Mouse (Mus musculus) embryonic facial prominence, embryonic 14.5 days (tissue): ENCODE data around the gene Gm17545. TPM values are rescaled to one million over a fixed set of nuclear protein-coding genes. Genes with fewer than 3 reads are reported as not detected.
"Not testable (repeated sequence)": the region's sequence is repeated elsewhere in the genome, so short reads cannot be mapped to it uniquely, and the experiment has no call there.

ENCODE experiments used
- ATAC-seq: fragments of 200-750 bp; cut with Nextera tagmentation; 2 replicates; pipeline ENCODE4 v1.8.0; 2017; ENCODE audit warnings: low read depth, moderate number of reproducible peaks, moderate TSS enrichment
- DNase-seq: peaks from one replicate; pipeline ENCODE4 v3.0.0-alpha.2; 2015; ENCODE audit warnings: low spot score
- H3K27ac ChIP-seq: fragments of 300-500 bp; sonication (generic); replicated peaks from 2 replicates; pipeline ENCODE4 v1.5.1; 2014; ENCODE audit warnings: low read depth, mild to moderate bottlenecking, low read length, moderate library complexity
- H3K27me3 ChIP-seq: fragments of 300-500 bp; sonication (generic); replicated peaks from 2 replicates; pipeline ENCODE4 v1.6.1; 2014; ENCODE audit warnings: low read length; ENCODE audit not compliant: control insufficient read depth, insufficient read depth
- H3K36me3 ChIP-seq: fragments of 300-500 bp; sonication (generic); 2 replicates; pipeline ENCODE4 v1.6.1; 2014; ENCODE audit warnings: low read length, mixed read lengths; ENCODE audit not compliant: control insufficient read depth, insufficient read depth
- H3K4me1 ChIP-seq: fragments of 300-500 bp; sonication (generic); 2 replicates; pipeline ENCODE4 v1.6.1; 2014; ENCODE audit warnings: antibody characterized with exemption, low read length; ENCODE audit not compliant: control insufficient read depth, insufficient read depth
- H3K4me2 ChIP-seq: fragments of 300-500 bp; sonication (generic); 2 replicates; pipeline ENCODE4 v1.6.1; 2014; ENCODE audit warnings: low read depth, mild to moderate bottlenecking, low read length, moderate library complexity, mixed read lengths
- H3K4me3 ChIP-seq: fragments of 300-500 bp; sonication (generic); 2 replicates; pipeline ENCODE4 v1.5.1; 2014; ENCODE audit warnings: low read depth, mild to moderate bottlenecking, low read length
- H3K9ac ChIP-seq: fragments of 300-500 bp; sonication (generic); 2 replicates; pipeline ENCODE4 v1.6.1; 2014; ENCODE audit warnings: low read depth, mild to moderate bottlenecking, low read length, moderate library complexity, mixed read lengths
- H3K9me3 ChIP-seq: fragments of 300-500 bp; sonication (generic); 2 replicates; pipeline ENCODE4 v1.6.1; 2016; ENCODE audit warnings: low read length; ENCODE audit not compliant: control insufficient read depth
- WGBS: fragments of 180-500 bp; shearing (Covaris S2); extraction: QIAGEN DNeasy Blood & Tissue Kit; methylation state at CpG from one replicate; pipeline ENCODE4 v1.1.7; 2014; 5-methylcytosine and 5-hydroxymethylcytosine counted together
- polyA plus RNA-seq: library from polyadenylated mRNA; unstranded; fragments of >200 nt; fragmentation: Nextera tagmentation; extraction: Ambion mirVana; gene quantifications from 2 replicates; pipeline ENCODE4 v1.2.1, GENCODE M21; 2014

The Gm17545 gene
- not detected in 2 replicates for polyA plus RNA-seq

DNA sequence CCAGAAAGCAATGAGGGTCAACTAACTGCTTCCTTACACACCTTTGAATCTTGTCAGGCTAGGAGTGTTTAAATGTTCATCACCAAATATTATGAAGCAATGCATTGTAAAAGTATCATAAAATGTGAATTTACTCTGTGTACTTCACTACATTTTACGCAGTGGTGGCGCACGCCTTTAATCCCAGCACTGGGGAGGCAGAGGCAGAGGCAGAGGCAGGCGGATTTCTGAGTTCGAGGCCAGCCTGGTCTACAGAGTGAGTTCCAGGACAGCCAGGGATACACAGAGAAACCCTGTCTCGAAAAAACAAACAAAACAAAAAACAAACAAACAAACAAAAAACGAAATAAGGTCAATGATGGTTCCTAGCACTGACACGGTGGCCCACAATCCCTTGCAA lies at the start of gene Gm17545:
Gene Gm17545, plus strand, starts transcription at position 301 of the 400 bp plus-strand sequence.
- WGBS: 93% methylated on average over 8 of the region's 8 CpGs
- DNase-seq: not testable (repeated sequence)

DNA sequence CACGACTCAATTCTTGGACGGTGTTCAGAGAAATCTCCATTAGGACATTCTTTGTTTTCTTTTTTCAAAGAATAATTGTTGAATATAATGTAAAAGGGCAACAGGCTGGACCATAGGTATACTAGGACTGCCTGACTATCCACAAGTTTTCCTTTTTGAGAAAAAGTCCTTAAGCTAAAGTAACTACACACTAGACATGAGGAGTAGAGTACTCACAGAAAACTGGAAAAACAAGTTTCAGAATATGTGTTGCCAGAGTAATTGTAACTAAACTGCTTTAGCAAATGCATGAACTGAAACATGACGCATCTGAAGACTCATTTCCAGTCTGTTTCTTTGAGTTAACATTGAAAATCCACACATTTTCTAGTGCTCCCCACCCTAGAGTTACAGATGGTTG lies 48.7 kb upstream of the Gm17545 start:
- WGBS: 74% methylated on average over 3 of the region's 3 CpGs
- H3K4me3 ChIP-seq: no peak overlapping the region
- ATAC-seq (no peak; the same call in 1 of the 2 replicates), DNase-seq (peak; percentile 75)
- H3K4me2 ChIP-seq: no peak overlapping the region
- H3K9ac ChIP-seq: no peak overlapping the region
- H3K27ac ChIP-seq: no peak overlapping the region; the same call in 1 of the 2 replicates
- H3K27me3 ChIP-seq: no peaks in the 10 kb centered on the region
- H3K4me1 ChIP-seq: no peaks in the 10 kb centered on the region
- H3K9me3 ChIP-seq: no peaks in the 10 kb centered on the region
- H3K36me3 ChIP-seq: no peaks in the 10 kb centered on the region

More for the DNA sequence above, at the start of gene Gm17545:
- H3K27ac ChIP-seq, H3K4me1 ChIP-seq, H3K9me3 ChIP-seq, H3K9ac ChIP-seq, H3K4me2 ChIP-seq, ATAC-seq, H3K4me3 ChIP-seq, H3K27me3 ChIP-seq: not testable (repeated sequence)
- peaks cover 87% of the 10 kb centered on the region for H3K36me3 ChIP-seq

DNA sequence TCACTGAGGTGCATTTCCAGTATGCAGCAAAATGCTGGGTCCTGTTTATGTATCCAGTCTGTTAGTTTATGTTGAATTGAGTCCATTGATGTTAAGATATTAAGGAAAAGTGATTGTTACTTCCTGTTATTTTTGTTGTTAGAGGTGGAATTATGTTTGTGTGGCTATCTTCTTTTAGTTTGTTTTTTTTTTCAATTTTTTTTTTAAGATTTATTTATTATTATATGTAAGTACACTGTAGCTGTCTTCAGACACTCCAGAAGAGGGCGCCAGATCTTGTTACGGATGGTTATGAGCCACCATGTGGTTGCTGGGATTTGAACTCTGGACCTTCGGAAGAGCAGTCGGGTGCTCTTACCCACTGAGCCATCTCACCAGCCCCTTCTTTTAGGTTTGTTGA lies 46.5 kb upstream of the Gm17545 start:
- not testable (repeated sequence) for H3K27ac ChIP-seq, H3K9ac ChIP-seq, ATAC-seq, DNase-seq, H3K9me3 ChIP-seq, H3K4me1 ChIP-seq, H3K27me3 ChIP-seq, H3K36me3 ChIP-seq, H3K4me2 ChIP-seq, H3K4me3 ChIP-seq
- WGBS: 80% methylated on average over 3 of the region's 4 CpGs

DNA sequence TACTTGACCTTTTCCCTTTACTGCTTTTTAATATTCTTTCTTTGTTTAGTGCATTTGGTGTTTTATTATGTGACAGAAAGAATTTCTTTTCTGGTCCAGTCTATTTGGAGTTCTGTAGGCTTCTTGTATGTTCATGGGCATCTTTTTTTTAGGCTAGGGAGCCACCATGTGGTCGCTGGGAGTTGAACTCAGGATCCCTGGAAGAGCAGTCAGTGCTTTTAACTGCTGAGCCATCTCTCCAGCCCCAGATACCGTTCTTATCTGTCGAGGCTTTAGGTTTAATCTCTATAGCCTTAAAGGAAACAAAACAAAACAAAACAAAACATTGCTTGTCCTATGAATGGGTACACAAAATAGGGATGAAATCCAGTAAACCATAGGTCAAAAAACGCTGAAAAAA lies 45.7 kb upstream of the Gm17545 start:
- ATAC-seq, H3K4me3 ChIP-seq, DNase-seq, H3K27ac ChIP-seq, H3K9ac ChIP-seq, H3K27me3 ChIP-seq, H3K36me3 ChIP-seq, H3K4me2 ChIP-seq, H3K9me3 ChIP-seq, H3K4me1 ChIP-seq: not testable (repeated sequence)
- WGBS: 28% methylated on average over 4 of the region's 4 CpGs

DNA sequence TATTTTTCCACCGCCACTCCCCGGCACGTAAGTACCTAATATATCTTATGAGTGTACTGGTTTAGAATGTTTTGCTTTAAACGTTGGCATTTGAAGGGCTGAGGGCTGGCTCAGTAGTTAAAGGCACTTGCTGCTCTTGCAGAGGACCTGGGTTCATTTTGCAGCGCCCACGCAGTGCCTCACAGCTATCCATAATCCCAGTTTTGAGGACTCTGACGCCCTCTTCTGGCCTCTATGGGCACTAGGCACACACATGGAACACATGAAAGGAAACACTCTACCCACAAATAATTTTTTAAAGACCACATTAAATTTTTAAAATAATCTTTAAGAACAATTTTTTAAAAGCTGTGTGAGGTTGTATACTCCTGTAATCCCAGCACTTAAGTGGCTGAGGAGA lies 44.6 kb upstream of the Gm17545 start:
- no peak for DNase-seq

DNA sequence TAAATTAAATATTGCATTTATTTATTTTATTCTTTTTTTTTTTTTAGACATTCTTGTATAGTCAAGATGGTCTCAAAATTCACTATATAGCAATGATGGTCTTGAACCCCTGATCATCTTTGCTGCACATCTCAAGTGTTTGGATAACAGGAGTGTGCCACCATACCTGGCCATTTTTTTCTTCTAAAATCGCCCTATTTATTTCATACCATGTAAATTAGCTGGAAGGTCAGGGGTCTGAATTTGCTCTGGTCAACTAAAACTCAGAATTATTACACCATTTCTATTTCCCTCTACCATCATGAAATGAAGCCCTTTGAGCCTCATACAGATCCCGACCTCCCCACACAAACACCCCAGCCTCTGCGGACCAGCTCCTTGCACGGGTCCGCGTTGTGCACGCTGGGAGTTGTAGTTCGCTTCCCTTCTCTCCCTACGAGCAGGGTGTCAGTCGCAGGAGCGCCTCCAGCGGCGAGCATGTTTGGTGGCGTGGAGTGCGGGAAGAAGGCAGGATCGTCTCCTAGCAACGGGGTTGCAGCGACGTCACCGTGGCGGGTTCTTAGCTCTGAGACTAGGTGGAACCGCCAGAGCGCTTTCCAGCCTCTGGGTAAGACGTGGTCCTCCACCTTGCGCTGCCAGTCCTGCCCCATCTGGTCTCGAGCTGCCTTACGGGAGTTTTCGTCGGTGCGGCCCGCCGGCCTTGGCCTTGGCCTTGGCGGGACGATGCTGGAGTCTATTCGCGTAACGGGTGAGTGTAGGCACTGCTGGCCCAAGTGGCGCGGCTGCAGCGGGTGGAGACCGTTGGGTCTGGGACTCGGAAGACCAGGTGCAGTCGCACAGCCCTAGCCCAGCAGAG lies 42.9 kb upstream of the Gm17545 start, which contains the start of gene 9530077C05Rik:
Gene 9530077C05Rik, plus strand, starts transcription at position 512 of the 856 bp plus-strand sequence.
- Histone ChIP-seq H3K4me1 (no peaks in the 10 kb centered on the region), H3K4me2 (peak within 1 kb of the TSS; percentile 85), H3K27ac (no peak within 1 kb of the TSS), H3K27me3 (no peaks in the 10 kb centered on the region), H3K9me3 (no peaks in the 10 kb centered on the region), H3K9ac (peak within 1 kb of the TSS; percentile 74), H3K4me3 (peak within 1 kb of the TSS; percentile 59), H3K36me3 (no peaks in the 10 kb centered on the region)
- ATAC-seq (peak; percentile 100), DNase-seq (peak; percentile 98)
- 1% methylated on average over 43 of the region's 43 CpGs for WGBS

More for the DNA sequence above, 44.6 kb upstream of the Gm17545 start:
- no peaks in the 10 kb centered on the region for H3K36me3 ChIP-seq
- no peaks in the 10 kb centered on the region for H3K9me3 ChIP-seq
- no peaks in the 10 kb centered on the region for H3K27me3 ChIP-seq
- 73% methylated on average over 7 of the region's 7 CpGs for WGBS
- H3K27ac ChIP-seq: no peak overlapping the region
- H3K4me1 ChIP-seq: no peaks in the 10 kb centered on the region
- H3K4me3 ChIP-seq: no peak overlapping the region
- no peak for ATAC-seq
- no peak overlapping the region for H3K4me2 ChIP-seq
- no peak overlapping the region for H3K9ac ChIP-seq

DNA sequence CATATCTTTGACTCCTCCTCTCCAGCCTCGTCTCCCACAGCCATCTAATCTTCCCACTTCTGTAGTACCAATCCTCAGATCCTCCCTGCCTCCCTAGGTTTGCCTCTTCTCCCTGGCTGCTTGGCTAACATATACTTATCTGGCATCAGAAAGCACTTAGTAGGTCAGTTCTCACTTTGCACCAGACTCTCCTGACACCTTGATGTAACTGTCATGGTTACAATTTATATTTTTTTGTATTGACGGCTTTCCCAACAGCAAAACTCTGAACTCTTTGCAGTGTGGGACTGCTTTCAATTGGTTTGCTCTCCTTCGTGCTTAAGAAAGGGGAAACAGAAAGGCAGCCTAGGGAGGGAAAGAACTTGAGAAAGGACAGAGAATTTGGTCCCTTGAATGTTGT lies 37.9 kb upstream of the Gm17545 start:
- Histone ChIP-seq H3K9ac (no peak overlapping the region), H3K27ac (no peak overlapping the region), H3K4me3 (no peak overlapping the region), H3K4me1 (no peaks in the 10 kb centered on the region), H3K4me2 (no peak overlapping the region), H3K27me3 (no peaks in the 10 kb centered on the region), H3K9me3 (no peaks in the 10 kb centered on the region), H3K36me3 (no peaks in the 10 kb centered on the region)
- ATAC-seq (no peak), DNase-seq (no peak)
- WGBS: 77% methylated on average over 3 of the region's 3 CpGs

DNA sequence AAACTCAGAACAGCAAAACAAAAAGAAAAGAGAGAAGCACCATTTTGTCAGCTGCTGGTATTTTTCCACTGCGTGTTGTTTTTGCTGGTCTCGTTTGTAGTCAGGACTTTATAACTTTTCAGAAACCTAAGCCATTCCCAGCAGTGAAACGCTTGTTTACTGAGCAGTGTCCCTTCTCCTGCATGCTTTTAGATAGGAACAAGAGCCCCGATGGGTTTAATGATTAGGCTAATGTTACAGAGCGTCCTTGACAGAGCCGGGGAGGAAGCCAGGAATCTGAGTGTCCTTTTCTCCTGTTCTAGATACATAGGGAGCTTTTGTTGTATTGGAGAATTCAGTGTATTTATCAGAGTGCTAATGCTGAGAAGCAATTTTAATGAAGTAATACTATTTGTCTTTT lies 36.5 kb upstream of the Gm17545 start:
- Histone ChIP-seq H3K9me3 (no peaks in the 10 kb centered on the region), H3K36me3 (no peaks in the 10 kb centered on the region), H3K27me3 (no peaks in the 10 kb centered on the region), H3K4me1 (no peaks in the 10 kb centered on the region), H3K4me3 (no peak overlapping the region), H3K4me2 (no peak overlapping the region), H3K9ac (no peak overlapping the region), H3K27ac (no peak overlapping the region)
- WGBS: 49% methylated on average over 6 of the region's 6 CpGs
- ATAC-seq (no peak), DNase-seq (no peak)

DNA sequence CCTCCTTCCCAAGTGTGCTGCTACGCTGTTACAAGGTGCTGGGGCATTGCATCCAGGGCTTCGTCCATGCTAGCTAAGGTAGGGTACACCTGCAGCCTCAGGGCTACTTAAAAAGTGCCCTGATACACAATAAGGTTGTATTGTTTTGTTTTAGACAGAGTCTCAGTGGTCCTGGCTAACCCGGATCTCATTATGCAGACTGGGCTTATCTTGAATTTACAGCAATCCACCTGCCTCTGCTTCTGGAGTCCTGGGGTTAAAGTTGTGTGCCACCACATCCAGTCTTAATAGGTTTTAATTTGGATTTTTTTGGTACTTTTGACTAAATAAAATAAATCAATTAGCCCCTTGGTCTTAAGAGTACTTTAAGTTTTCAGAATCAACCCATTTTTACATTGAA lies 34.2 kb upstream of the Gm17545 start:
- no peak overlapping the region for H3K4me2 ChIP-seq
- H3K27me3 ChIP-seq: no peaks in the 10 kb centered on the region
- no peaks in the 10 kb centered on the region for H3K4me1 ChIP-seq
- H3K27ac ChIP-seq: no peak overlapping the region
- DNase-seq (no peak), ATAC-seq (no peak)
- no peak overlapping the region for H3K4me3 ChIP-seq
- H3K36me3 ChIP-seq: no peaks in the 10 kb centered on the region
- WGBS: 85% methylated on average over 3 of the region's 3 CpGs
- no peak overlapping the region for H3K9ac ChIP-seq
- H3K9me3 ChIP-seq: no peaks in the 10 kb centered on the region
